Mouse (Mus musculus) CH12.LX (cell line): Measurements from ENCODE around the gene Zhx3.

Experiments
- CTCF ChIP-seq, 2 experiments: IDR thresholded peaks in 1 of 2; conservative IDR thresholded peaks in 1 of 2; 2 replicates each; pipeline ENCODE4 v1.5.1; 2011 to 2012; ENCODE audit warnings: low read depth in 2 of 2, low read length in 2 of 2, improper control_type of control experiment in 1 of 2, inconsistent platforms in 1 of 2, mild to moderate bottlenecking in 1 of 2, moderate library complexity in 1 of 2
- E2F4 ChIP-seq: IDR thresholded peaks from 2 replicates; pipeline ENCODE4 v1.6.1; 2011; ENCODE audit warnings: low read depth, low read length, improper control_type of control experiment; ENCODE audit not compliant: insufficient replicate concordance
- HCFC1 ChIP-seq: IDR thresholded peaks from 2 replicates; pipeline ENCODE4 v1.6.1; 2012; ENCODE audit warnings: low read depth, mild to moderate bottlenecking, inconsistent platforms, low read length, improper control_type of control experiment
- POLR2A ChIP-seq: IDR thresholded peaks from 2 replicates; pipeline ENCODE4 v1.6.1; 2011; ENCODE audit warnings: low read depth, mild to moderate bottlenecking, improper control_type of control experiment, low read length
- RCOR1 ChIP-seq: conservative IDR thresholded peaks from 2 replicates; pipeline ENCODE4 v1.6.1; 2012; ENCODE audit warnings: low read depth, mild to moderate bottlenecking, inconsistent platforms, low read length, improper control_type of control experiment
- SMC3 ChIP-seq: IDR thresholded peaks from 2 replicates; pipeline ENCODE4 v1.6.1; 2011; ENCODE audit warnings: low read depth, low read length, improper control_type of control experiment
- ZMIZ1 ChIP-seq: IDR thresholded peaks from 2 replicates; pipeline ENCODE4 v1.6.1; 2012; ENCODE audit warnings: low read depth, mild to moderate bottlenecking, inconsistent platforms, low read length, improper control_type of control experiment

DNA sequence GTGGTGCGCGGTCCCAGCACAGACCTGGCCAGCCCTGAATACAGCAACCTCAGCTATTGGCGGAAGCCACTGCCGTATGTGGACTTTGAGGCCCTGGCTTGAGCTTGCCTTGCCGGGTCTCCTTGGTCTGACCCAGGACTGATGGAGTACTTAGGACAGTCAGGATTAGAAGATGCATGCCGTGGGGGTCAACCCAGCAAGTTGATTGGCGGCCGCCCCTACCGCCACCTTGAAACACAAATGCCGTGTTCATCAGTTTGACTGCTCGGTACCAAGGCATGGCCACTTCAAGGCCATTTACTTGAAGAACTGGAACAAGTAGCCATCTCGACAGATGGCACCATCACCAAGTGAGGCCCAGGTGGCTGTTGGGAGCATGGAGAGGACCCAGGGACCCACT, 32.5 kb upstream of the Zhx3 start:
- TF ChIP-seq POLR2A (no peak), CTCF (conservative IDR thresholded peaks at IDR 0.05 in 1 of 2, IDR thresholded peaks at IDR 0.05 in 1 of 2; ENCODE audit: low read depth in 2 of 2, low read length in 2 of 2) (no peak), HCFC1 (no peak), SMC3 (no peak), E2F4 (no peak), RCOR1 (no peak), ZMIZ1 (no peak)
